ENCODE assay signal across 8 mouse cellular contexts in the genomic region with DNA sequence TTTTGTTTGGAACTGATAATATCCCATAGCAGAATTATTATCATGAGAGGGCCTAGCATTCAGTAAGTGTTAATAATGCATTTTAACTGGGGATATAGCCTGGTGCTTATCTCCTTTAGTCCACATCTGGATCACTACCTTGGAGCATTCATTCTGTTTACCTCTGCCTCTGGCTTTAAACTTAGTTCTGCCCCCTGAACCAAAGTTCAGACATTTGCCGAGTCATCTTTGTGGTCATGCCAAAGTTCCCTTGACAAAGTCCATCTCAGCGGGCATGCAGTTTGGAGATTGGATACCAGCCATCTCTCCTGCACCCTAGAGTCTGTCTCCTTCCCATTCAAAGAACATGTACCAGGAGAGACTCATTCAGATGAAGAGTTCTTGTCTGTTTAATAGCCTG. TPM values are rescaled to one million over a fixed set of nuclear protein-coding genes. Genes with fewer than 3 reads are reported as not detected.
DNase-seq lines count a peak whose midpoint lies in the region; ATAC-seq and TF ChIP-seq lines count a peak whose summit lies in the region.

No protein-coding gene starts in this region.

- no peaks in the 10 kb centered on the region for H3K27me3 ChIP-seq in neural tube, embryonic 11.5 days (ENCODE audit: control insufficient read depth, insufficient read depth, low read length)
- no peaks in the 10 kb centered on the region for H3K27me3 ChIP-seq in heart, postnatal 0 days (ENCODE audit: control insufficient read depth, insufficient read depth, low read length)
- no peaks in the 10 kb centered on the region for H3K27me3 ChIP-seq in limb, embryonic 12.5 days
- no peaks in the 10 kb centered on the region for H3K27me3 ChIP-seq in small intestine, adult 2 months (ENCODE audit: control insufficient read depth, insufficient read depth, low read length)

- no peak overlapping the region for H3K27ac ChIP-seq in neural tube, embryonic 11.5 days (ENCODE audit: low read depth, low read length)
- no peak overlapping the region; the same call in 1 of the 2 replicates for H3K27ac ChIP-seq in heart, postnatal 0 days (ENCODE audit: low read depth)
- no peak overlapping the region for H3K27ac ChIP-seq in limb, embryonic 12.5 days
- peak overlapping the region; percentile 99 for H3K27ac ChIP-seq in small intestine, adult 2 months (ENCODE audit: insufficient read depth, low read depth, low read length)

- no peak for TF ChIP-seq EP300 in heart, postnatal 0 days (IDR thresholded peaks at IDR 0.05; ENCODE audit: low read depth)

- ATAC-seq in neural tube, embryonic 11.5 days (ENCODE audit: insufficient read depth, low FRiP score, low TSS enrichment): no peak
- ATAC-seq in heart, postnatal 0 days (ENCODE audit: insufficient read depth, low read depth): no peak
- no peak for ATAC-seq in limb, embryonic 12.5 days (ENCODE audit: insufficient number of reproducible peaks, insufficient read depth, low FRiP score, low TSS enrichment, low read depth)

- DNase-seq in neural tube, embryonic 11.5 days (ENCODE audit: low spot score): no peak
- DNase-seq in neural tube, embryonic 10.5 days (ENCODE audit: extremely low spot score, low spot score): no peak
- DNase-seq in heart, postnatal 0 days (ENCODE audit: low spot score): no peak
- DNase-seq in cerebellum, adult 8-10 months: no peak
- DNase-seq in urinary bladder, adult 18-20 months (ENCODE audit: low spot score in 2 of 2): no peak
- DNase-seq in urinary bladder, postnatal 4 days (ENCODE audit: low spot score in 2 of 2): no peak

- no peak for TF ChIP-seq POLR2A in small intestine, adult 2 months (IDR thresholded peaks at IDR 0.05; ENCODE audit: low read depth, low read length)

- H3K4me2 ChIP-seq in neural tube, embryonic 11.5 days (ENCODE audit: low read depth): peak overlapping the region; percentile 94
- peak overlapping the region; percentile 75 for H3K4me2 ChIP-seq in heart, postnatal 0 days (ENCODE audit: low read depth, low read length)
- peak overlapping the region; percentile 87 for H3K4me2 ChIP-seq in limb, embryonic 12.5 days

- no peak for TF ChIP-seq CTCF in heart, postnatal 0 days (IDR thresholded peaks at IDR 0.05; ENCODE audit: low read depth)
- no peak for TF ChIP-seq CTCF in small intestine, adult 2 months (IDR thresholded peaks at IDR 0.05; ENCODE audit: extremely low read depth, insufficient read length, insufficient replicate concordance, low read depth, low read length)

- H3K9me3 ChIP-seq in neural tube, embryonic 11.5 days (ENCODE audit: control insufficient read depth, low read length): no peaks in the 10 kb centered on the region
- H3K9me3 ChIP-seq in heart, postnatal 0 days (replicated peaks; ENCODE audit: control insufficient read depth, low read length): no peaks in the 10 kb centered on the region
- no peaks in the 10 kb centered on the region for H3K9me3 ChIP-seq in limb, embryonic 12.5 days

- 89% methylated on average over 2 of the region's 2 CpGs for WGBS in neural tube, embryonic 11.5 days
- 55% methylated on average over 2 of the region's 2 CpGs for WGBS in heart, postnatal 0 days
- 91% methylated on average over 2 of the region's 2 CpGs for WGBS in limb, embryonic 12.5 days
- 16% methylated on average over 2 of the region's 2 CpGs for WGBS in small intestine, adult 2 months

- H3K9ac ChIP-seq in neural tube, embryonic 11.5 days (ENCODE audit: low read length): no peak overlapping the region
- H3K9ac ChIP-seq in heart, postnatal 0 days (replicated peaks; ENCODE audit: low read depth, low read length): no peak overlapping the region
- H3K9ac ChIP-seq in limb, embryonic 12.5 days (replicated peaks): no peak overlapping the region

- H3K36me3 ChIP-seq in neural tube, embryonic 11.5 days (ENCODE audit: control insufficient read depth, insufficient read depth, low read length): no peaks in the 10 kb centered on the region
- H3K36me3 ChIP-seq in heart, postnatal 0 days (replicated peaks; ENCODE audit: control insufficient read depth, insufficient read depth, low read length): no peaks in the 10 kb centered on the region
- no peaks in the 10 kb centered on the region for H3K36me3 ChIP-seq in limb, embryonic 12.5 days
- H3K36me3 ChIP-seq in small intestine, adult 2 months (ENCODE audit: control insufficient read depth, insufficient read depth, low read length): no peaks in the 10 kb centered on the region

- 0 out of 2 replicates have a peak, but pooled peaks cover 7% of the 10 kb centered on the region for H3K4me1 ChIP-seq in neural tube, embryonic 11.5 days (ENCODE audit: control insufficient read depth, insufficient read depth, low read length)
- H3K4me1 ChIP-seq in heart, postnatal 0 days (ENCODE audit: control insufficient read depth, insufficient read depth): peaks cover 11% of the 10 kb centered on the region; the same call in 1 of the 2 replicates
- peaks cover 4% of the 10 kb centered on the region for H3K4me1 ChIP-seq in limb, embryonic 12.5 days (replicated peaks)
- H3K4me1 ChIP-seq in small intestine, adult 2 months (ENCODE audit: control insufficient read depth, insufficient read depth, insufficient read length, low read length): peaks cover 7% of the 10 kb centered on the region; the same call in 1 of the 2 replicates

- peak overlapping the region; percentile 36 for H3K4me3 ChIP-seq in neural tube, embryonic 11.5 days (ENCODE audit: low read depth, low read length)
- H3K4me3 ChIP-seq in heart, postnatal 0 days (ENCODE audit: low read depth, low read length): peak overlapping the region; percentile 76
- peak overlapping the region; percentile 55 for H3K4me3 ChIP-seq in limb, embryonic 12.5 days (replicated peaks)
- no peak overlapping the region for H3K4me3 ChIP-seq in small intestine, adult 2 months (ENCODE audit: low read depth, low read length)

RNA-seq across cellular contexts. Expression of gene Sord, which starts 0.9 kb away (rescaled TPM):
- polyA plus RNA-seq in neural tube, embryonic 11.5 days (2014; fragmentation: Nextera tagmentation; extraction: Ambion mirVana): 20.6 and 23.8 TPM in 2 replicates
- 99.5 and 115 TPM in 2 replicates for total RNA-seq in heart, postnatal 0 days (2014; rRNA removed; ENCODE audit: low replicate concordance)
- polyA plus RNA-seq in heart, postnatal 0 days (2015; fragmentation: Nextera tagmentation; extraction: Ambion mirVana): 84.2 and 87.7 TPM in 2 replicates
- 16.6 and 18.7 TPM in 2 replicates for polyA plus RNA-seq in limb, embryonic 12.5 days (2016; fragmentation: Nextera tagmentation; extraction: Ambion mirVana)
- 16.1 and 71.5 TPM in 2 replicates for polyA plus RNA-seq in small intestine, adult 2 months (2012; rRNA removed)

RNA-seq across cellular contexts. Expression of gene Terb2, which starts 49.4 kb away (rescaled TPM):
- not detected in 2 replicates for polyA plus RNA-seq in neural tube, embryonic 11.5 days (2014; fragmentation: Nextera tagmentation; extraction: Ambion mirVana)
- total RNA-seq in heart, postnatal 0 days (2014; rRNA removed; ENCODE audit: low replicate concordance): not detected in 2 replicates
- polyA plus RNA-seq in heart, postnatal 0 days (2015; fragmentation: Nextera tagmentation; extraction: Ambion mirVana): not detected in 2 replicates
- polyA plus RNA-seq in limb, embryonic 12.5 days (2016; fragmentation: Nextera tagmentation; extraction: Ambion mirVana): not detected in 2 replicates
- not detected in 2 replicates for polyA plus RNA-seq in small intestine, adult 2 months (2012; rRNA removed)

RNA-seq across cellular contexts. Expression of gene Patl2, which starts 49.4 kb away (rescaled TPM):
- polyA plus RNA-seq in neural tube, embryonic 11.5 days (2014; fragmentation: Nextera tagmentation; extraction: Ambion mirVana): not detected in 2 replicates
- total RNA-seq in heart, postnatal 0 days (2014; rRNA removed; ENCODE audit: low replicate concordance): not detected in 2 replicates
- 0.04 and 0.05 TPM in 2 replicates for polyA plus RNA-seq in heart, postnatal 0 days (2015; fragmentation: Nextera tagmentation; extraction: Ambion mirVana)
- not detected in 2 replicates for polyA plus RNA-seq in limb, embryonic 12.5 days (2016; fragmentation: Nextera tagmentation; extraction: Ambion mirVana)
- not detected in 2 replicates for polyA plus RNA-seq in small intestine, adult 2 months (2012; rRNA removed)
